Mouse (Mus musculus) C2C12 (cell line): Measurements from ENCODE around the gene Ccr7.

Source experiments
- CEBPB ChIP-seq: IDR thresholded peaks from one replicate; pipeline ENCODE4 v1.6.1; 2011; ENCODE audit warnings: low read depth, mild to moderate bottlenecking, control low read depth, moderate library complexity
- CTCF ChIP-seq: IDR thresholded peaks from one replicate; pipeline ENCODE4 v1.5.1; 2011; ENCODE audit not compliant: control insufficient read depth, insufficient read depth, insufficient read length
- FOSL1 ChIP-seq: IDR thresholded peaks from one replicate; pipeline ENCODE4 v1.8.0; 2011; ENCODE audit warnings: mild to moderate bottlenecking, low read length; ENCODE audit not compliant: poor library complexity, insufficient read depth, severe bottlenecking
- MAX ChIP-seq: IDR thresholded peaks from one replicate; pipeline ENCODE4 v1.6.1; 2011; ENCODE audit warnings: mild to moderate bottlenecking, control low read depth
- MYOG ChIP-seq: IDR thresholded peaks from one replicate; pipeline ENCODE4 v1.6.1; 2011; ENCODE audit not compliant: control insufficient read depth, insufficient read length; ENCODE audit errors: extremely low read depth
- USF1 ChIP-seq: IDR thresholded peaks from one replicate; pipeline ENCODE4 v1.6.1; 2011; ENCODE audit warnings: low read depth, mild to moderate bottlenecking, control low read depth, moderate library complexity

- TF ChIP-seq CTCF: no peak
- no peak for TF ChIP-seq FOSL1
- no peak for TF ChIP-seq CEBPB
- TF ChIP-seq MAX: no peak
- TF ChIP-seq USF1: no peak
- no peak for TF ChIP-seq MYOG
Measured at GRCm38 (mm10) chr11:99126482-99127253, 28.2 kb downstream of the Ccr7 start.
